In the genomic region with DNA sequence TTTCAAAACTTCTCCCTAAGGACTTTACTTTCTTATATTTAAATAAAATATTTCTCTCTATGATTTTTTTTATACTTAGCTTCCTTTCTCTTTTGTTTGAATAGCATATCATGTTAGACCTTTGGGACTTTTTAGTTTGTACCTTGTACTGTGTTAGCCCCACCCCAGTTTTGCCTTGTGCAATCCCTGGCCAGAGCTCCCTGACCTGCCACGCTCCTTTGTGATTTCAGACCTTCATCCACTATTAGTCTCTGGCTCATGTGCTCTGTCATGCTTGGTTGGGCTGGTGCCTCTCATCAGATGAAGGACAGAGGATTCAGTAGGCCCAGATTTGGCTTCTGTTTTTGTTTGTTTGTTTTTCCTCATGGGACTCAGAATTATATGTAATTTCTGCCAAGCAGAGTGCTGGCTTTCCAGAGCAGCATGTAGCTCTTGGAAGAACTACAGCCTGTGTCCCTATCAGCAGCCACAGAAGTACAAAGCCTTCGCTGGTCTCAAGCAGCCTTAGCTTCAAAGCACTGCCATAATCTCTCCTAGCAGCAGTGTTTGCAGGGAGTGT, we compare ENCODE assay signal across 36 mouse cellular contexts. TPM values are rescaled to one million over a fixed set of nuclear protein-coding genes. Genes with fewer than 3 reads are reported as not detected.
A peak's percentile ranks its signal among the peaks of the same experiment; 100 is the strongest.
DNase-seq lines count a peak whose midpoint lies in the region; ATAC-seq and TF ChIP-seq lines count a peak whose summit lies in the region.
"Had no signal": no experiment of that assay in that cellular context is flagged by ENCODE, and none has a peak within 500 bp of the region (broad histone marks: within the 10 kb centered on the region; RNA-seq: fewer than 3 reads in every experiment).

No protein-coding gene starts in this region.

- WGBS in intestine, embryonic 15.5 days, result 69% methylated on average over 2 of the region's 2 CpGs
- 53% methylated on average over 2 of the region's 2 CpGs for WGBS in intestine, postnatal 0 days
- WGBS in liver, adult 2 months, result 13% methylated on average over 2 of the region's 2 CpGs
- WGBS in hindbrain, embryonic 16.5 days, result 83% methylated on average over 2 of the region's 2 CpGs

- no peak overlapping the region for H3K4me3 ChIP-seq in intestine, embryonic 15.5 days (replicated peaks)
- no peak overlapping the region for H3K4me3 ChIP-seq in intestine, postnatal 0 days (ENCODE audit: low read depth, low read length)
- H3K4me3 ChIP-seq in liver, adult 2 months (ENCODE audit: insufficient read depth, low read depth, low read length), result no peak overlapping the region
- H3K4me3 ChIP-seq in hindbrain, embryonic 16.5 days (ENCODE audit: low read length), result no peak overlapping the region
- H3K4me3 ChIP-seq: embryonic facial prominence, embryonic 12.5 days; heart, embryonic 15.5 days; liver, embryonic 12.5 days; midbrain, embryonic 13.5 days; neural tube, embryonic 13.5 days had no signal

- peaks cover 3% of the 10 kb centered on the region; the same call in 1 of the 2 replicates for H3K79me2 ChIP-seq in liver, adult 2 months (ENCODE audit: control insufficient read depth, insufficient read depth, low read length)

- no peak for TF ChIP-seq CTCF in intestine, postnatal 0 days (IDR thresholded peaks at IDR 0.05; ENCODE audit: low read depth)
- no peak for TF ChIP-seq CTCF in liver, adult 2 months (IDR thresholded peaks at IDR 0.05; ENCODE audit: low read depth, low read length)

- H3K27me3 ChIP-seq in intestine, embryonic 15.5 days (replicated peaks), result no peaks in the 10 kb centered on the region
- H3K27me3 ChIP-seq in intestine, postnatal 0 days (replicated peaks; ENCODE audit: control insufficient read depth, insufficient read depth, low read length), result no peaks in the 10 kb centered on the region
- H3K27me3 ChIP-seq in liver, adult 2 months (ENCODE audit: control insufficient read depth, insufficient read depth, low read length), result no peaks in the 10 kb centered on the region
- H3K27me3 ChIP-seq in hindbrain, embryonic 16.5 days (replicated peaks; ENCODE audit: control insufficient read depth, insufficient read depth, low read length), result no peaks in the 10 kb centered on the region
- H3K27me3 ChIP-seq: embryonic facial prominence, embryonic 12.5 days; heart, embryonic 15.5 days; liver, embryonic 12.5 days; midbrain, embryonic 13.5 days; neural tube, embryonic 13.5 days; Patski had no signal

- no peaks in the 10 kb centered on the region for H3K36me3 ChIP-seq in intestine, embryonic 15.5 days
- H3K36me3 ChIP-seq in intestine, postnatal 0 days (ENCODE audit: control insufficient read depth, insufficient read depth), result no peaks in the 10 kb centered on the region
- no peaks in the 10 kb centered on the region for H3K36me3 ChIP-seq in liver, adult 2 months (ENCODE audit: control insufficient read depth, insufficient read depth, low read length)
- no peaks in the 10 kb centered on the region for H3K36me3 ChIP-seq in hindbrain, embryonic 16.5 days (ENCODE audit: control insufficient read depth, insufficient read depth, low read length)
- H3K36me3 ChIP-seq: embryonic facial prominence, embryonic 12.5 days; heart, embryonic 15.5 days; liver, embryonic 12.5 days; midbrain, embryonic 13.5 days; neural tube, embryonic 13.5 days had no signal

- H3K9me3 ChIP-seq in intestine, embryonic 15.5 days, result no peaks in the 10 kb centered on the region
- no peaks in the 10 kb centered on the region for H3K9me3 ChIP-seq in intestine, postnatal 0 days (ENCODE audit: control insufficient read depth)
- H3K9me3 ChIP-seq in hindbrain, embryonic 16.5 days (ENCODE audit: control insufficient read depth, low read length), result no peaks in the 10 kb centered on the region
- H3K9me3 ChIP-seq: embryonic facial prominence, embryonic 12.5 days; heart, embryonic 15.5 days; liver, embryonic 12.5 days; midbrain, embryonic 13.5 days; neural tube, embryonic 13.5 days had no signal

- no peak overlapping the region for H3K9ac ChIP-seq in intestine, embryonic 15.5 days
- H3K9ac ChIP-seq in intestine, postnatal 0 days (ENCODE audit: low read depth, low read length), result no peak overlapping the region
- H3K9ac ChIP-seq in liver, adult 2 months (ENCODE audit: low read depth, low read length), result no peak overlapping the region; the same call in 1 of the 2 replicates
- no peak overlapping the region for H3K9ac ChIP-seq in hindbrain, embryonic 16.5 days (ENCODE audit: low read depth, low read length)
- H3K9ac ChIP-seq: embryonic facial prominence, embryonic 12.5 days; heart, embryonic 15.5 days; liver, embryonic 12.5 days; midbrain, embryonic 13.5 days; neural tube, embryonic 13.5 days had no signal

- no peak overlapping the region for H3K4me2 ChIP-seq in intestine, embryonic 15.5 days (replicated peaks)
- no peak overlapping the region for H3K4me2 ChIP-seq in intestine, postnatal 0 days (replicated peaks; ENCODE audit: low read depth)
- H3K4me2 ChIP-seq in hindbrain, embryonic 16.5 days (ENCODE audit: low read length), result no peak overlapping the region
- H3K4me2 ChIP-seq: embryonic facial prominence, embryonic 12.5 days; heart, embryonic 15.5 days; liver, embryonic 12.5 days; midbrain, embryonic 13.5 days; neural tube, embryonic 13.5 days had no signal

- H3K4me1 ChIP-seq in intestine, embryonic 15.5 days (replicated peaks), result no peaks in the 10 kb centered on the region
- no peaks in the 10 kb centered on the region for H3K4me1 ChIP-seq in intestine, postnatal 0 days (replicated peaks; ENCODE audit: control insufficient read depth, insufficient read depth, low read length)
- peaks cover 30% of the 10 kb centered on the region; the same call in 1 of the 2 replicates for H3K4me1 ChIP-seq in liver, adult 2 months (ENCODE audit: control insufficient read depth, insufficient read depth, low read length)
- H3K4me1 ChIP-seq in hindbrain, embryonic 16.5 days (ENCODE audit: control insufficient read depth, insufficient read depth, low read depth, low read length), result no peaks in the 10 kb centered on the region
- H3K4me1 ChIP-seq: embryonic facial prominence, embryonic 12.5 days; heart, embryonic 15.5 days; liver, embryonic 12.5 days; midbrain, embryonic 13.5 days; neural tube, embryonic 13.5 days had no signal

- H3K27ac ChIP-seq in intestine, embryonic 15.5 days, result no peak overlapping the region
- H3K27ac ChIP-seq in intestine, postnatal 0 days (ENCODE audit: low read depth, low read length), result no peak overlapping the region
- peak overlapping the region; percentile 98 for H3K27ac ChIP-seq in liver, adult 2 months (replicated peaks; ENCODE audit: insufficient read depth, low read depth, low read length)
- H3K27ac ChIP-seq in hindbrain, embryonic 16.5 days (ENCODE audit: low read depth, low read length), result no peak overlapping the region
- H3K27ac ChIP-seq: embryonic facial prominence, embryonic 12.5 days; heart, embryonic 15.5 days; liver, embryonic 12.5 days; macrophage; midbrain, embryonic 13.5 days; neural tube, embryonic 13.5 days had no signal

- DNase-seq in liver, adult 2 months (ENCODE audit: extremely low read depth, low read depth, low spot score), result peak; percentile 100
- DNase-seq in liver, result no peak
- DNase-seq in brain, adult 2 months (ENCODE audit: low read depth, low spot score), result peak; percentile 0
- peak; percentile 18 for DNase-seq in yolk sac, embryonic 10.5 days (ENCODE audit: low spot score)
- no peak for DNase-seq in embryo, embryonic 10.5 days (ENCODE audit: low spot score)
- DNase-seq: cerebellum, adult 9-10 months; cerebellum, postnatal 36 days; embryo, embryonic 11 days; gastrocnemius, postnatal 14 days; kidney, adult 8-10 months; layer of hippocampus, adult 9-11 months; lung, adult 18-20 months; lung, postnatal 10 days; right cerebral cortex, postnatal 4 days; thymus, postnatal 14 days had no signal

- ATAC-seq in intestine, embryonic 15.5 days, result peak; percentile 61; the same call in 1 of the 2 replicates
- no peak for ATAC-seq in intestine, postnatal 0 days
- no peak for ATAC-seq in hindbrain, embryonic 16.5 days
- ATAC-seq: forebrain, embryonic 14.5 days; liver, embryonic 12.5 days; midbrain, embryonic 13.5 days; Patski had no signal

- TF ChIP-seq POLR2A in liver, adult 2 months (IDR thresholded peaks at IDR 0.05; ENCODE audit: extremely low read depth, insufficient read depth, low read length), result no peak

RNA-seq across cellular contexts. Expression of a gene that starts 18.5 kb away (rescaled TPM):
- polyA plus RNA-seq in intestine, embryonic 15.5 days (2015; fragmentation: Nextera tagmentation; extraction: Ambion mirVana), result 0.05 TPM in 1 of 2 replicates, not detected in the other
- polyA plus RNA-seq in intestine, postnatal 0 days (2015; fragmentation: Nextera tagmentation; extraction: Ambion mirVana), result 0.05 and 0.08 TPM in 2 replicates
- 948 and 1,654 TPM in 2 replicates for total RNA-seq in liver, adult 2 months (2014; rRNA removed)
- 164 and 169 TPM in 2 replicates for polyA plus RNA-seq in liver, adult 2 months (2012; rRNA removed)
- polyA plus RNA-seq in hindbrain, embryonic 16.5 days (2015; fragmentation: Nextera tagmentation; extraction: Ambion mirVana), result not detected in 2 replicates
- total RNA-seq: gastrocnemius, postnatal 14 days; granulocyte monocyte progenitor cell, adult 5-6 weeks; heart, postnatal 25 days; left cerebral cortex, postnatal 14 days; megakaryocyte-erythroid progenitor cell, adult 5-6 weeks; MEL had no signal
- polyA plus RNA-seq: embryonic facial prominence, embryonic 12.5 days; forebrain, embryonic 14.5 days; heart, embryonic 15.5 days; hindbrain, embryonic 11.5 days; large intestine, adult 2 months; limb, embryonic 11.5 days; macrophage; midbrain, embryonic 13.5 days; neural tube, embryonic 13.5 days; Patski; spleen, adult 2 months; urinary bladder, adult 2 months had no signal

Comparison
In these comparisons a context has a peak if more than half of its experiments do, and no peak if none do; other contexts are left out.
1. DNase-seq: peak in liver, adult 2 months (single experiment), brain, adult 2 months (single experiment) and yolk sac, embryonic 10.5 days (single experiment); none in liver (single experiment) and embryo, embryonic 10.5 days (single experiment).
2. RNA of a gene that starts 18.5 kb away (polyA plus RNA-seq): 164 to 169 TPM in liver, adult 2 months; 0.05 to 0.08 TPM in intestine, postnatal 0 days, 0.05 TPM in intestine, embryonic 15.5 days and not detected in hindbrain, embryonic 16.5 days; every median in the first group is over 100 times any median in the second.